Mouse (Mus musculus) heart, embryonic 13.5 days (tissue): ENCODE results near the gene Dynlt1a. TPM values are rescaled to one million over a fixed set of nuclear protein-coding genes. Genes with fewer than 3 reads are reported as not detected.
"Not testable (repeated sequence)": the region's sequence is repeated elsewhere in the genome, so short reads cannot be mapped to it uniquely, and the experiment has no call there.

Experiments used
- ATAC-seq: fragments of 200-750 bp; cut with Nextera tagmentation; 2 replicates; pipeline ENCODE4 v1.8.0; 2017; ENCODE audit warnings: moderate TSS enrichment; ENCODE audit not compliant: insufficient number of reproducible peaks, low FRiP score, low TSS enrichment; ENCODE audit errors: extremely low read depth
- H3K27ac ChIP-seq: fragments of 300-500 bp; sonication (generic); replicated peaks from 2 replicates; pipeline ENCODE4 v1.5.1; 2015; ENCODE audit warnings: moderate library complexity, mild to moderate bottlenecking, inconsistent platforms
- H3K27me3 ChIP-seq: fragments of 300-500 bp; sonication (generic); replicated peaks from 2 replicates; pipeline ENCODE4 v1.6.1; 2015; ENCODE audit warnings: mild to moderate bottlenecking, inconsistent platforms
- H3K36me3 ChIP-seq: fragments of 300-500 bp; sonication (generic); 2 replicates; pipeline ENCODE4 v1.6.1; 2015; ENCODE audit warnings: mild to moderate bottlenecking, inconsistent platforms
- H3K4me1 ChIP-seq: fragments of 300-500 bp; sonication (generic); 2 replicates; pipeline ENCODE4 v1.6.1; 2015; ENCODE audit warnings: inconsistent platforms
- H3K4me2 ChIP-seq: fragments of 300-500 bp; sonication (generic); 2 replicates; pipeline ENCODE4 v1.6.1; 2015; ENCODE audit warnings: inconsistent platforms, mild to moderate bottlenecking, moderate library complexity
- H3K4me3 ChIP-seq: fragments of 300-500 bp; sonication (generic); 2 replicates; pipeline ENCODE4 v1.5.1; 2015; ENCODE audit warnings: moderate library complexity, mild to moderate bottlenecking, inconsistent platforms
- H3K9ac ChIP-seq: fragments of 300-500 bp; sonication (generic); 2 replicates; pipeline ENCODE4 v1.6.1; 2015; ENCODE audit warnings: inconsistent platforms, mild to moderate bottlenecking, moderate library complexity
- H3K9me3 ChIP-seq: fragments of 300-500 bp; sonication (generic); 2 replicates; pipeline ENCODE4 v1.6.1; 2016; ENCODE audit warnings: inconsistent platforms
- WGBS: fragments of 180-500 bp; shearing (Covaris S2); methylation state at CpG from one replicate; pipeline ENCODE4 v1.1.7; 2015; ENCODE audit warnings: mixed read lengths; 5-methylcytosine and 5-hydroxymethylcytosine counted together
- polyA plus RNA-seq: library from polyadenylated mRNA; unstranded; fragments of >200 nt; fragmentation: Nextera tagmentation; extraction: Ambion mirVana; gene quantifications from 2 replicates; pipeline ENCODE4 v1.2.1, GENCODE M21; 2015

Gene Dynlt1a
- polyA plus RNA-seq, 1 experiment from 2014 or later = 11.3 TPM

- not testable (repeated sequence) for H3K9me3 ChIP-seq, ATAC-seq, H3K4me2 ChIP-seq, H3K27me3 ChIP-seq, H3K27ac ChIP-seq, H3K4me1 ChIP-seq, H3K36me3 ChIP-seq, H3K9ac ChIP-seq, H3K4me3 ChIP-seq
- WGBS = 70% methylated on average over 2 of the region's 3 CpGs
Observed at GRCm38 (mm10) chr17:6314493-6314892, 2.8 kb downstream of the Dynlt1a start.

- not testable (repeated sequence) for H3K4me1 ChIP-seq, H3K27me3 ChIP-seq, ATAC-seq, H3K9me3 ChIP-seq, H3K9ac ChIP-seq, H3K4me3 ChIP-seq, H3K36me3 ChIP-seq, H3K4me2 ChIP-seq, H3K27ac ChIP-seq
- WGBS = 70% methylated on average over 3 of the region's 3 CpGs
Observed at GRCm38 (mm10) chr17:6312755-6313154, 4.5 kb downstream of the Dynlt1a start.

DNA sequence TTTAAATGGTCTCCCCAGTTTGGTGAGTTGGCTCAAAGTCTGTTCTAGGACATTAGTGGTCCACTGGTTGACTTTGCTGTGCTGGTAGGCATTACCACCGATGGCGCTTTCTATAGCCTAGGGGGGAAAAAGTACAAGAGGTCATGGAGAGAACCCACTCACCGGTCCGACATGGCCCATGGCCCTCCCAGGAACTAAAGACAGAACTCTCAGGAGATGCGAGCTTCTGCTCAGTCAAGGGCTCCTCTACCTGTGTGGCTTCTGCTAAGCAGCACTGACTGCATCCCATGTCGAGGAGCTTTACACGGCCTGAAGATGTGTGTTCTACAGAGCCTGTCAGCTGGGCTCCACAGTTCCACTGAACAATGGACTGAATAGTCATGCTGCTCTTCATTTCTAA, 5.6 kb downstream of the Dynlt1a start:
- ATAC-seq, H3K36me3 ChIP-seq, H3K9ac ChIP-seq, H3K4me2 ChIP-seq, H3K4me1 ChIP-seq, H3K4me3 ChIP-seq, H3K27ac ChIP-seq, H3K9me3 ChIP-seq, H3K27me3 ChIP-seq: not testable (repeated sequence)
- WGBS = 88% methylated on average over 7 of the region's 7 CpGs

DNA sequence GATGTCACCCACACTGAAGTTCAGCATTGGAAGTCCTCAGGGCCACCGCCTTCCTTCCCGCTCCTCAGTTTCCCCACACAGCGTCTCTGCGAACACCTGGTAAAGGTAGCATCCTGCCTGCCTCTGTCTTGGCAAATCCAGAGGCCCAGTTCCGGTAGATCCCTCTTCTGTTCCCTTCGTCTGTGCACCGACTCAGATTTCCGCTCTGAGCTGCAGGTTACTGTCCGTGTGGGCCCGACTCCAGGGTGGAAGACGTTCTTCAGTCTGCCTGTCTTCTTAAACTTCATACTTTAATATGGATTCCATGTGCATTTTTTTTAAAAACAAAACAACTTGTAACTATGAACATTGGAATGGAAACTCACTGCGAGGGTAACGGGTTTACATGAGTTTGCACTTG, 10.8 kb downstream of the Dynlt1a start:
- H3K4me2 ChIP-seq, H3K27me3 ChIP-seq, H3K4me3 ChIP-seq, H3K27ac ChIP-seq, H3K4me1 ChIP-seq, ATAC-seq, H3K36me3 ChIP-seq, H3K9ac ChIP-seq, H3K9me3 ChIP-seq: not testable (repeated sequence)
- 94% methylated on average over 12 of the region's 13 CpGs for WGBS

GRCm38 (mm10) chr17:6305656-6306270, 11.5 kb downstream of the Dynlt1a start:
- not testable (repeated sequence) for H3K4me3 ChIP-seq, H3K4me2 ChIP-seq, H3K9ac ChIP-seq, H3K27ac ChIP-seq, H3K9me3 ChIP-seq, H3K27me3 ChIP-seq, ATAC-seq, H3K36me3 ChIP-seq, H3K4me1 ChIP-seq
- 80% methylated on average over 12 of the region's 12 CpGs for WGBS

GRCm38 (mm10) chr17:6304891-6305290, 12.4 kb downstream of the Dynlt1a start:
- ATAC-seq, H3K4me3 ChIP-seq, H3K9me3 ChIP-seq: not testable (repeated sequence)

DNA sequence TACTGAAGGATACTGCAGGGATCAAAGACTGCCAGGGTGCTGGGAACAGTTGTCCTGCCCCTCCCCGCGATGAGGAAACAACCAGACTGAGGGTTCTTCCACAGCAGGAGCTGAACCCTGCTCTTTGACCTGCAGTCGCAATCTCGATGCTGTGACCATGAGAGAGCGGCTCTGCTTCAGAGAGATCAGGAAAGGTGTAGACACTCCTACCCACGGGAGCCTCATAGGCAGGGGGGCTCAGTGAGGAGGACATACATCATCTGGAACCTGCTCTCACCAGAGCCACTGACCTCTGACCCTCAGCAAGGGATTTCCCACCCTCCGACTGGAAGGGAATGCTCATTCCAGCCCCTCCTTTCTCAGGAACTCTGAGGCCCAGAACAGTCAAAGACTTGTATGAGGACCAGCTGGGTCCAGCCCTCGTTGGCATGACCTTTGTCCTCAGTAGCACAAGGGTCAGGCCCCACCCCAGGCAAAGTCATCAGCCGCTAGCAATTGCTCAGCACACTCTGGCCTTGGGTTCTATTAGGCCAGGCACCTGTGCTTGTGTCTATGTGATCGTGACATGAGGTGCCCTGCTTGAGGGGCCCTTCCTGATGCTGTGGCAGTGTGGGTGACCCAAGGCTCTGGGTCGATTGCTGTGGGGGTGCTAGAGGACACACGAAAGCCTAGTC, 17.0 kb downstream of the Dynlt1a start:
- ATAC-seq, H3K36me3 ChIP-seq, H3K4me2 ChIP-seq, H3K27me3 ChIP-seq, H3K4me1 ChIP-seq, H3K9ac ChIP-seq, H3K4me3 ChIP-seq, H3K27ac ChIP-seq, H3K9me3 ChIP-seq: not testable (repeated sequence)
- WGBS = 77% methylated on average over 7 of the region's 12 CpGs

More at GRCm38 (mm10) chr17:6304891-6305290, 12.4 kb downstream of the Dynlt1a start:
- H3K9ac ChIP-seq, H3K27ac ChIP-seq, H3K27me3 ChIP-seq, H3K4me1 ChIP-seq, H3K4me2 ChIP-seq, H3K36me3 ChIP-seq: not testable (repeated sequence)
- WGBS = 90% methylated on average over 5 of the region's 6 CpGs

DNA sequence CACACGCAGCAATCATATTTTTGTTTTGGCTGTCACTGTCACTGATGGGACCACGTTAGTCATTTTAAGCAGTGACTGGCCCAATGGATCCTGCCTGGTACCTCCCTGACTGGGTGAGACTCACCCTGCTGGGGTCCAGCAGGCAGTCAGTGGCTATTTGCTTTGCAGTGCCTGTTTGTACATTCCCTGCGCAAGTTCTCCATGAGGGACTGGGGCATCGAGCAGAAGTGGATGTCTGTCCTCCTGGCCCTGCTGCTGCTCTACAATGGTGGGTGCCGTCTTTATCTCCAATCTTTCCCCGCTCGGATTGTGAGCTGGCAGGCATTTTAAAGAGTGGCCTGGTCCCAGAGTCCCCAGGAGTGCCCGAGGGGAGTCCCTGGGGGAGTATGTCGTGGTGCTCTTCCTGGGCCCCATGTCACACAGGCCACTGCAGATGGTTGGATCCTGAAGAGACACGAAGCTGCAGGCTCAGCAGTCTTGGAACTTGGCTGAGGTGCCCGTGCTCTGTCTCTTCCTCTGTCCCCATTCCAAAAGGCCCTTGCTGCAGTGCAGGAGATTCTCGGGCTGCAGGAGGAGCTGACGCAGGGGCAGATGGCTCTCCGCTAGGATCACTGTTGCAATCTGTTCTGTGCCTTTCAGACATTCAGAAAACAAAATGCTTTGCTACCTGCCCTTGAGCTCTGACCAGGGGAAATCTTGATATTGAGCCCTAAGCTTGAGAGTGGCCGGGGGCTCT, 20.1 kb downstream of the Dynlt1a start:
- not testable (repeated sequence) for H3K4me2 ChIP-seq, ATAC-seq, H3K9ac ChIP-seq, H3K9me3 ChIP-seq, H3K36me3 ChIP-seq, H3K4me1 ChIP-seq, H3K4me3 ChIP-seq, H3K27me3 ChIP-seq, H3K27ac ChIP-seq
- 78% methylated on average over 9 of the region's 15 CpGs for WGBS

DNA sequence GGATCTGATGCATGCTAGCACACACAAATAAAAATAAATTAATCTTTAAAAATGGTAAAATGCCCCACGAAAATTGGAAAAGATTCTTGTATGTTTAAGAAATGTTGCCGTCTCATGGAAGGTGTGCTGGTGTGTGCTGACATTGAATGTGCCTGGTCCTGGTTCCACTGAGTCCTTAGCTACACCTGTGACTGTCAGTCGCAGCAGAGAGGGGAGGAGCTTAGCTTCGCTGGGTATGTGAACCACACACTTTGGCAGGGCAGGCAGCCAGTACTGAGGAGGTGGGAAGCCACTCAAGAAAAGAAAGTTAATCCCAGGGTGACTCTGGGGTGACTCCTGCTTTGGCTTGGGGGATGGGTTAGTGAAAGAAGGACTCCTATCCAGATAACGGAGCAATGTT, 23.4 kb downstream of the Dynlt1a start:
- H3K27me3 ChIP-seq, H3K4me1 ChIP-seq, H3K4me3 ChIP-seq, H3K9me3 ChIP-seq, H3K9ac ChIP-seq, ATAC-seq, H3K4me2 ChIP-seq, H3K27ac ChIP-seq, H3K36me3 ChIP-seq: not testable (repeated sequence)
- WGBS = no CpG with 5 or more reads among the region's 5 CpGs

GRCm38 (mm10) chr17:6289045-6289444, 28.3 kb downstream of the Dynlt1a start:
- H3K9ac ChIP-seq, H3K4me2 ChIP-seq, ATAC-seq, H3K4me1 ChIP-seq, H3K27me3 ChIP-seq, H3K27ac ChIP-seq, H3K9me3 ChIP-seq, H3K36me3 ChIP-seq, H3K4me3 ChIP-seq: not testable (repeated sequence)
- WGBS = 90% methylated on average over 12 of the region's 12 CpGs

DNA sequence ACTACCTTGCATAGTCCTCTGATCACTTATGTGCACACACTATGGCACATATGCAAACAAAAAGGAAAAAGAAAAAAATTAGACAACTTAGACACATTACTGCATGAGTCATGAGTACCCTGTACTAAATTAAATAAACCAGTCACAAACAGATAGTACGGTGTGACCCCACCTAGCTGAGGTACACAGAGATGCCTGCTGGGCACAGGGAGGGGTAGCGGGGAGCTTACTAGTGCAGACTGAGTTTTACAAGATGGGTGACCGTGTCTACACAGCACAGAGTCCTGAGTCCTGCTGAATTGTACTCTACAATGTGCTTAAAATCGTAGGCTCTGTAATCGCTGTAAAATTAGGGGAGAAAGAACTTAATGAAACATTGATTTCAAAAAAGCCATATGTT, 31.1 kb downstream of the Dynlt1a start:
- not testable (repeated sequence) for H3K4me1 ChIP-seq, H3K4me2 ChIP-seq, H3K27ac ChIP-seq, ATAC-seq, H3K27me3 ChIP-seq, H3K36me3 ChIP-seq, H3K9ac ChIP-seq, H3K9me3 ChIP-seq, H3K4me3 ChIP-seq
- 92% methylated on average over 5 of the region's 5 CpGs for WGBS

- H3K4me2 ChIP-seq, ATAC-seq, H3K4me1 ChIP-seq, H3K9me3 ChIP-seq, H3K36me3 ChIP-seq, H3K27ac ChIP-seq, H3K4me3 ChIP-seq, H3K27me3 ChIP-seq, H3K9ac ChIP-seq: not testable (repeated sequence)
- WGBS = 88% methylated on average over 7 of the region's 10 CpGs
Observed at GRCm38 (mm10) chr17:6283137-6283536, 34.2 kb downstream of the Dynlt1a start.
